ENCODE assay signal across 9 mouse cellular contexts in genomic region chr4:130297123-130297529, GRCm38 (mm10). TPM values are rescaled to one million over a fixed set of nuclear protein-coding genes. Genes with fewer than 3 reads are reported as not detected.
DNase-seq lines count a peak whose midpoint lies in the region; ATAC-seq and TF ChIP-seq lines count a peak whose summit lies in the region.
"Had no signal": no experiment of that assay in that cellular context is flagged by ENCODE, and none has a peak within 500 bp of the region (broad histone marks: within the 10 kb centered on the region; RNA-seq: fewer than 3 reads in every experiment).

No protein-coding gene starts in this region.

- DNase-seq in CD4-positive, CD25-positive, alpha-beta regulatory T cell, adult 2 months (ENCODE audit: low read depth, low spot score): peak; percentile 59
- peak; percentile 76 for DNase-seq in lung, embryonic 14.5 days
- DNase-seq in lung, postnatal 4 days: no peak
- DNase-seq in embryonic facial prominence, embryonic 14.5 days (ENCODE audit: low spot score): peak; percentile 60
- DNase-seq in layer of hippocampus, adult 18-20 months (ENCODE audit: low spot score in 2 of 2): no peak
- no peak for DNase-seq in lung, postnatal 36 days

- H3K4me3 ChIP-seq in lung, embryonic 14.5 days (ENCODE audit: low read depth, low read length): no peak overlapping the region
- no peak overlapping the region for H3K4me3 ChIP-seq in embryonic facial prominence, embryonic 14.5 days (ENCODE audit: low read depth, low read length)
- H3K4me3 ChIP-seq: limb, embryonic 12.5 days had no signal

- H3K27ac ChIP-seq in lung, embryonic 14.5 days (ENCODE audit: low read depth): no peak overlapping the region
- no peak overlapping the region for H3K27ac ChIP-seq in embryonic facial prominence, embryonic 14.5 days (replicated peaks; ENCODE audit: low read depth, low read length)
- H3K27ac ChIP-seq: limb, embryonic 12.5 days had no signal

- peak; percentile 78 for TF ChIP-seq CTCF in lung, embryonic 14.5 days (IDR thresholded peaks at IDR 0.05; ENCODE audit: low read depth)

- no peak for ATAC-seq in CD4-positive, CD25-positive, alpha-beta regulatory T cell, adult 4 months
- 0 out of 2 replicates have a peak, but pooled peaks have one; percentile 26 for ATAC-seq in lung, embryonic 14.5 days (ENCODE audit: insufficient read depth)
- ATAC-seq in embryonic facial prominence, embryonic 14.5 days (ENCODE audit: low read depth): no peak; the same call in 1 of the 2 replicates
- 0 out of 2 replicates have a peak, but pooled peaks have one; percentile 33 for ATAC-seq in monocyte, adult 5-6 weeks (replicated peaks; ENCODE audit: insufficient number of reproducible peaks, low FRiP score, low TSS enrichment, poor library complexity, severe bottlenecking)

- 19% methylated on average over 13 of the region's 13 CpGs for WGBS in lung, embryonic 14.5 days
- 23% methylated on average over 13 of the region's 13 CpGs for WGBS in embryonic facial prominence, embryonic 14.5 days

- H3K27me3 ChIP-seq in lung, embryonic 14.5 days (ENCODE audit: insufficient read depth, low read length): no peaks in the 10 kb centered on the region
- H3K27me3 ChIP-seq in embryonic facial prominence, embryonic 14.5 days (replicated peaks; ENCODE audit: control insufficient read depth, insufficient read depth, low read length): no peaks in the 10 kb centered on the region; the same call in 1 of the 2 replicates

- peaks cover 3% of the 10 kb centered on the region; the same call in 1 of the 2 replicates for H3K4me1 ChIP-seq in lung, embryonic 14.5 days (ENCODE audit: insufficient read depth)
- no peaks in the 10 kb centered on the region; the same call in 1 of the 2 replicates for H3K4me1 ChIP-seq in embryonic facial prominence, embryonic 14.5 days (ENCODE audit: control insufficient read depth, insufficient read depth, low read length)
- H3K4me1 ChIP-seq: limb, embryonic 12.5 days had no signal

- no peak overlapping the region for H3K4me2 ChIP-seq in lung, embryonic 14.5 days
- H3K4me2 ChIP-seq in embryonic facial prominence, embryonic 14.5 days (ENCODE audit: low read depth, low read length): no peak overlapping the region
- H3K4me2 ChIP-seq: limb, embryonic 12.5 days had no signal

- H3K9ac ChIP-seq in lung, embryonic 14.5 days: no peak overlapping the region
- no peak overlapping the region for H3K9ac ChIP-seq in embryonic facial prominence, embryonic 14.5 days (ENCODE audit: low read depth, low read length)
- H3K9ac ChIP-seq: limb, embryonic 12.5 days had no signal

- no peaks in the 10 kb centered on the region for H3K36me3 ChIP-seq in lung, embryonic 14.5 days (ENCODE audit: insufficient read depth)
- H3K36me3 ChIP-seq in embryonic facial prominence, embryonic 14.5 days (ENCODE audit: control insufficient read depth, insufficient read depth, low read length): no peaks in the 10 kb centered on the region
- H3K36me3 ChIP-seq: limb, embryonic 12.5 days had no signal

- H3K9me3 ChIP-seq in lung, embryonic 14.5 days (ENCODE audit: low read depth, low read length): no peaks in the 10 kb centered on the region
- no peaks in the 10 kb centered on the region for H3K9me3 ChIP-seq in embryonic facial prominence, embryonic 14.5 days (ENCODE audit: control insufficient read depth, low read length)
- H3K9me3 ChIP-seq: limb, embryonic 12.5 days had no signal

RNA-seq across cellular contexts. Expression of gene Fabp3, which starts 11.3 kb away (rescaled TPM):
- not detected for polyA plus RNA-seq in CD4-positive, CD25-positive, alpha-beta regulatory T cell, adult 4 months (2017; shearing (Covaris generic))
- 4.7 and 28.1 TPM in 2 replicates for polyA plus RNA-seq in lung, embryonic 14.5 days (2014; fragmentation: Nextera tagmentation; extraction: Ambion mirVana)
- polyA plus RNA-seq in embryonic facial prominence, embryonic 14.5 days (2014; fragmentation: Nextera tagmentation; extraction: Ambion mirVana): 89.0 and 117 TPM in 2 replicates
- total RNA-seq in monocyte, adult 5-6 weeks (2017): 1.0 TPM in 1 of 3 replicates, not detected in the others
- 100 to 1,000 TPM in 1 of 2 experiments, 10 to 100 TPM in 1; 91.8 to 107 TPM for total RNA-seq in layer of hippocampus, adult 18-20 months (2021)

RNA-seq across cellular contexts. Expression of gene Gm10570, which starts 11.3 kb away (rescaled TPM):
- not detected for polyA plus RNA-seq in CD4-positive, CD25-positive, alpha-beta regulatory T cell, adult 4 months (2017; shearing (Covaris generic))
- polyA plus RNA-seq in lung, embryonic 14.5 days (2014; fragmentation: Nextera tagmentation; extraction: Ambion mirVana): not detected in 2 replicates
- polyA plus RNA-seq in embryonic facial prominence, embryonic 14.5 days (2014; fragmentation: Nextera tagmentation; extraction: Ambion mirVana): not detected in 2 replicates
- total RNA-seq in monocyte, adult 5-6 weeks (2017): not detected in 3 replicates
- total RNA-seq in layer of hippocampus, adult 18-20 months (2021): 1 to 10 TPM in 1 of 2 experiments, under 1 TPM in 1; 0.69 to 2.4 TPM
- polyA plus RNA-seq: limb, embryonic 12.5 days had no signal

RNA-seq across cellular contexts. Expression of gene Serinc2, which starts 18.1 kb away (rescaled TPM):
- 1 to 10 TPM in 1 of 2 experiments, under 1 TPM in 1; 0.34 to 1.2 TPM for polyA plus RNA-seq in CD4-positive, CD25-positive, alpha-beta regulatory T cell, adult 4 months (2017; shearing (Covaris generic))
- 18.2 and 22.2 TPM in 2 replicates for polyA plus RNA-seq in lung, embryonic 14.5 days (2014; fragmentation: Nextera tagmentation; extraction: Ambion mirVana)
- 89.2 and 113 TPM in 2 replicates for polyA plus RNA-seq in embryonic facial prominence, embryonic 14.5 days (2014; fragmentation: Nextera tagmentation; extraction: Ambion mirVana)
- total RNA-seq in monocyte, adult 5-6 weeks (2017): not detected in 3 replicates
- 10 to 100 TPM in 1 of 2 experiments, 1 to 10 TPM in 1; 9.4 to 11.2 TPM for total RNA-seq in layer of hippocampus, adult 18-20 months (2021)

Comparison
In these comparisons a context has a peak if more than half of its experiments do, and no peak if none do; other contexts are left out.
1. DNase-seq: peak in CD4-positive, CD25-positive, alpha-beta regulatory T cell, adult 2 months (single experiment), lung, embryonic 14.5 days (single experiment) and embryonic facial prominence, embryonic 14.5 days (single experiment); none in lung, postnatal 4 days (0 of 2), layer of hippocampus, adult 18-20 months (0 of 2) and lung, postnatal 36 days (single experiment).
2. ATAC-seq: peak in lung, embryonic 14.5 days (single experiment) and monocyte, adult 5-6 weeks (single experiment); none in CD4-positive, CD25-positive, alpha-beta regulatory T cell, adult 4 months (single experiment) and embryonic facial prominence, embryonic 14.5 days (single experiment).